Mouse (Mus musculus): Measurements from ENCODE around the gene Actn4. TPM values are rescaled to one million over a fixed set of nuclear protein-coding genes. Genes with fewer than 3 reads are reported as not detected.

Gene Actn4
- polyA plus RNA-seq, 1 experiment = 243 TPM

- no peaks in the 10 kb centered on the region for H3K27me3 ChIP-seq (ENCODE audit: control insufficient read depth, insufficient read depth, low read length)
- H3K36me3 ChIP-seq (ENCODE audit: control insufficient read depth, insufficient read depth, low read length) = no peaks in the 10 kb centered on the region
- no peak overlapping the region for H3K27ac ChIP-seq (ENCODE audit: control insufficient read depth, insufficient read depth, low read length)
- peaks cover 28% of the 10 kb centered on the region for H3K4me1 ChIP-seq (replicated peaks; ENCODE audit: control insufficient read depth, insufficient read depth, low read length)
- TF ChIP-seq POLR2A (IDR thresholded peaks at IDR 0.05; ENCODE audit: control insufficient read depth, extremely low read depth, insufficient read depth, low read length, poor library complexity) (no peak), CTCF (IDR thresholded peaks at IDR 0.05; ENCODE audit: borderline replicate concordance, control insufficient read depth, extremely low read depth, insufficient read depth, low read length, poor library complexity) (no peak)
- DNase-seq = no peak
- WGBS = 81% methylated on average over 1 of the region's 1 CpGs
- H3K4me3 ChIP-seq (ENCODE audit: control insufficient read depth, insufficient read depth, low read length) = no peak overlapping the region
Measured at GRCm38 (mm10) chr7:28958770-28959169, 3.4 kb downstream of the Actn4 start.

- H3K27ac ChIP-seq (ENCODE audit: control insufficient read depth, insufficient read depth, low read length) = no peak overlapping the region
- WGBS = 37% methylated on average over 1 of the region's 1 CpGs
- DNase-seq = no peak
- H3K27me3 ChIP-seq (ENCODE audit: control insufficient read depth, insufficient read depth, low read length) = no peaks in the 10 kb centered on the region
- TF ChIP-seq CTCF (IDR thresholded peaks at IDR 0.05; ENCODE audit: borderline replicate concordance, control insufficient read depth, extremely low read depth, insufficient read depth, low read length, poor library complexity) = no peak
- no peak for TF ChIP-seq POLR2A (IDR thresholded peaks at IDR 0.05; ENCODE audit: control insufficient read depth, extremely low read depth, insufficient read depth, low read length, poor library complexity)
- H3K4me3 ChIP-seq (ENCODE audit: control insufficient read depth, insufficient read depth, low read length) = no peak overlapping the region
- H3K36me3 ChIP-seq (ENCODE audit: control insufficient read depth, insufficient read depth, low read length) = no peaks in the 10 kb centered on the region
- peaks cover 28% of the 10 kb centered on the region for H3K4me1 ChIP-seq (replicated peaks; ENCODE audit: control insufficient read depth, insufficient read depth, low read length)
Measured at GRCm38 (mm10) chr7:28957997-28958725, 4.0 kb downstream of the Actn4 start.

- WGBS = 89% methylated on average over 6 of the region's 6 CpGs
- H3K36me3 ChIP-seq (ENCODE audit: control insufficient read depth, insufficient read depth, low read length) = peaks cover 1% of the 10 kb centered on the region; the same call in 1 of the 2 replicates
- no peak overlapping the region for H3K4me3 ChIP-seq (ENCODE audit: control insufficient read depth, insufficient read depth, low read length)
- DNase-seq = no peak
- H3K27ac ChIP-seq (ENCODE audit: control insufficient read depth, insufficient read depth, low read length) = no peak overlapping the region
- H3K27me3 ChIP-seq (ENCODE audit: control insufficient read depth, insufficient read depth, low read length) = no peaks in the 10 kb centered on the region
- H3K4me1 ChIP-seq (replicated peaks; ENCODE audit: control insufficient read depth, insufficient read depth, low read length) = peaks cover 25% of the 10 kb centered on the region
- TF ChIP-seq POLR2A (IDR thresholded peaks at IDR 0.05; ENCODE audit: control insufficient read depth, extremely low read depth, insufficient read depth, low read length, poor library complexity) (no peak), CTCF (IDR thresholded peaks at IDR 0.05; ENCODE audit: borderline replicate concordance, control insufficient read depth, extremely low read depth, insufficient read depth, low read length, poor library complexity) (no peak)
Measured at GRCm38 (mm10) chr7:28957286-28957685, 4.9 kb downstream of the Actn4 start.

DNA sequence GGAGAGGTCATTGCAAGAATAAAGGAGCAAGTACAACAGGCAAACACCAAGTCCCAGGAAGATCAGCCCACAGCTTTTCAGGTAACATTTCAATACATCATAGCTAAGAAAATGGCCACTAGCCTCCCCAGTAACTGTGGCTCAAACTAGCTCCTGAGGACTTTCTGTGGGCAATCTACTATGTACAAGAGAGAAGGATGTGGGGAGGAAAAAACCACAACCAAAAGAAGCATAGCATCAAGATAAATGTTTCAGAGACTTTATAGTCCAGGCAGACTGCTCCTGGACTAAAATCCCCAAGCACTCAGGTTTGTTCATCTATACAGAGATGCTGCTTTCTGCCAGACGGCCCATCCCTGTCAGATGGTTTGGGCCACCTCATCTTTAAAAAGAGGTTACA lies 5.9 kb downstream of the Actn4 start:
- Histone ChIP-seq H3K27me3 (ENCODE audit: control insufficient read depth, insufficient read depth, low read length) (no peaks in the 10 kb centered on the region), H3K36me3 (ENCODE audit: control insufficient read depth, insufficient read depth, low read length) (peaks cover 5% of the 10 kb centered on the region; the same call in 1 of the 2 replicates), H3K4me1 (replicated peaks; ENCODE audit: control insufficient read depth, insufficient read depth, low read length) (peaks cover 23% of the 10 kb centered on the region), H3K4me3 (ENCODE audit: control insufficient read depth, insufficient read depth, low read length) (no peak overlapping the region), H3K27ac (ENCODE audit: control insufficient read depth, insufficient read depth, low read length) (no peak overlapping the region)
- TF ChIP-seq CTCF (IDR thresholded peaks at IDR 0.05; ENCODE audit: borderline replicate concordance, control insufficient read depth, extremely low read depth, insufficient read depth, low read length, poor library complexity) (no peak), POLR2A (IDR thresholded peaks at IDR 0.05; ENCODE audit: control insufficient read depth, extremely low read depth, insufficient read depth, low read length, poor library complexity) (no peak)
- 41% methylated on average over 1 of the region's 1 CpGs for WGBS
- DNase-seq = no peak

DNA sequence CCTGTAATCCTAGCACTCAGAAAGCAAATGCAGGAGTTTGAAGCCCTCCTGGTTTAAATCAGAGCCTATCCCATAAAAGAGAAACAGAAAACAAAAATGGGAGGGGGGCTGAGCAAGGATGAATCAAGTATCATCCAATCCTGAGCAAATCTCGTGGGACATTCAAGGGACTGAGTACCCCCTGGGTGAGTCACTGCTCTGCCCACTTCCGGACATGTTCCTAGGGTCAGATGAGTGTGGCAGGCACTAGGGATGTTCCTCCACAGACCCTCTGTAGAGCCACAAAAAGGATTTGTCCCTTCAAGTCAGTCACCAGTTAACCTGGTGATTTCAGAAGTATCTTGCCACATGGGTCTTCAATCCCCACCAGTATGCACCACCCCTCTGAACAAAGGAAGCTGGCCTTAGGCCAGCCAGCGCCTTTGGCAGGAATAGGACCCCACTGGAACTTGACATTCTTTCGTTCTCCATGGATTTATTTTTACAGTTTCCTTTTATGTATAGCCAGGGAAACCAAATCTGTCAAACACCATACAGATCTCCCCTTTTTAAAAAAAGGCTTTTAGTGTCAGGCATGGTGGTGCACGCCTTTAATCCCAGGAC lies 6.7 kb downstream of the Actn4 start:
- no peak overlapping the region for H3K27ac ChIP-seq (ENCODE audit: control insufficient read depth, insufficient read depth, low read length)
- WGBS = 90% methylated on average over 5 of the region's 5 CpGs
- no peak for TF ChIP-seq POLR2A (IDR thresholded peaks at IDR 0.05; ENCODE audit: control insufficient read depth, extremely low read depth, insufficient read depth, low read length, poor library complexity)
- H3K36me3 ChIP-seq (ENCODE audit: control insufficient read depth, insufficient read depth, low read length) = peaks cover 5% of the 10 kb centered on the region; the same call in 1 of the 2 replicates
- no peak overlapping the region for H3K4me3 ChIP-seq (ENCODE audit: control insufficient read depth, insufficient read depth, low read length)
- H3K4me1 ChIP-seq (replicated peaks; ENCODE audit: control insufficient read depth, insufficient read depth, low read length) = peaks cover 17% of the 10 kb centered on the region
- no peaks in the 10 kb centered on the region for H3K27me3 ChIP-seq (ENCODE audit: control insufficient read depth, insufficient read depth, low read length)
- no peak for DNase-seq

DNA sequence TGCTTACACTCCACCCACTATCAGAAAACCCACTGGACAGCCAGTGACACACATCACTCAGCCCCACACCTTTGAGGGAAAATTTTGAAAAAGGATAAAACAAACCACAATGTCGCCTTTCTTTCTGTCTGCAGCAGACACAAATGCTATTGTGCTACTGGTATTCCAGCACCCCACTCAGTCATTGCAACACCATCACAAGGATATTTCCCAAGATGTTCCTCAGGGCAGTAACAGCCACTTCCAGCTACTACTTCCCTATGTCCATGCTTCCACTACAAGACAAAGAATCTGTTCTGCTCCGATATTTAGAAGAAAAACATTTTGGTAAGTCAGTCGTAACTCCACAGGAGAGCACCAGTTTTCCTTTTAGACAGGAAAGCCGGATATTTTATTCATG lies 7.4 kb downstream of the Actn4 start:
- no peaks in the 10 kb centered on the region for H3K27me3 ChIP-seq (ENCODE audit: control insufficient read depth, insufficient read depth, low read length)
- no peak for DNase-seq
- no peak overlapping the region for H3K27ac ChIP-seq (ENCODE audit: control insufficient read depth, insufficient read depth, low read length)
- H3K4me1 ChIP-seq (replicated peaks; ENCODE audit: control insufficient read depth, insufficient read depth, low read length) = peaks cover 10% of the 10 kb centered on the region
- no peak overlapping the region for H3K4me3 ChIP-seq (ENCODE audit: control insufficient read depth, insufficient read depth, low read length)
- no peak for TF ChIP-seq CTCF (IDR thresholded peaks at IDR 0.05; ENCODE audit: borderline replicate concordance, control insufficient read depth, extremely low read depth, insufficient read depth, low read length, poor library complexity)
- no peak for TF ChIP-seq POLR2A (IDR thresholded peaks at IDR 0.05; ENCODE audit: control insufficient read depth, extremely low read depth, insufficient read depth, low read length, poor library complexity)
- WGBS = 76% methylated on average over 4 of the region's 4 CpGs
- peaks cover 5% of the 10 kb centered on the region; the same call in 1 of the 2 replicates for H3K36me3 ChIP-seq (ENCODE audit: control insufficient read depth, insufficient read depth, low read length)
